Mouse (Mus musculus) forebrain, embryonic 15.5 days (tissue): Measurements from ENCODE around the gene Jakmip3. TPM values are rescaled to one million over a fixed set of nuclear protein-coding genes. Genes with fewer than 3 reads are reported as not detected.

Source experiments
- polyA plus RNA-seq: library from polyadenylated mRNA; unstranded; fragments of >200 nt; fragmentation: Nextera tagmentation; extraction: Ambion mirVana; gene quantifications from 2 replicates; pipeline ENCODE4 v1.2.1, GENCODE M21; 2015

The Jakmip3 gene
- polyA plus RNA-seq, 1 experiment from 2014 or later: 6.6 TPM

Other genes with a start within 250 kb of the Jakmip3 start
- 71.3 and 73.4 TPM in 2 replicates for gene Ppp2r2d, start 94.7 kb upstream of the Jakmip3 start, polyA plus RNA-seq
- 31.6 and 34.2 TPM in 2 replicates for gene Mapk1ip1, start 94.5 kb upstream of the Jakmip3 start, polyA plus RNA-seq
- gene Bnip3, start 31.2 kb upstream of the Jakmip3 start, polyA plus RNA-seq: 75.1 and 79.2 TPM in 2 replicates
- 116 TPM in 2 replicates for gene Dpysl4, start 145.3 kb downstream of the Jakmip3 start, polyA plus RNA-seq